15 mouse cellular contexts compared by ENCODE assay signal in genomic region chr5:90149611-90150532, GRCm38 (mm10).
DNase-seq lines count a peak whose midpoint lies in the region; ATAC-seq lines count a peak whose summit lies in the region.
"Had no signal": no experiment of that assay in that cellular context is flagged by ENCODE, and none has a peak within 500 bp of the region (broad histone marks: within the 10 kb centered on the region; RNA-seq: fewer than 3 reads in every experiment).

No protein-coding gene starts in this region.

- H3K27me3 ChIP-seq in heart, embryonic 13.5 days (replicated peaks) = no peaks in the 10 kb centered on the region
- no peaks in the 10 kb centered on the region for H3K27me3 ChIP-seq in heart, embryonic 11.5 days (ENCODE audit: control insufficient read depth, insufficient read depth, low read length)
- no peaks in the 10 kb centered on the region for H3K27me3 ChIP-seq in midbrain, embryonic 11.5 days (ENCODE audit: control insufficient read depth, insufficient read depth, low read length)
- no peaks in the 10 kb centered on the region for H3K27me3 ChIP-seq in midbrain, embryonic 15.5 days (replicated peaks)
- H3K27me3 ChIP-seq in hindbrain, embryonic 11.5 days (ENCODE audit: control insufficient read depth, insufficient read depth, low read length) = no peaks in the 10 kb centered on the region
- H3K27me3 ChIP-seq: embryonic facial prominence, embryonic 12.5 days; midbrain, embryonic 12.5 days; neural tube, embryonic 13.5 days had no signal

- H3K27ac ChIP-seq in heart, embryonic 13.5 days (replicated peaks) = peak overlapping the region; percentile 3; the same call in 1 of the 2 replicates
- no peak overlapping the region for H3K27ac ChIP-seq in heart, embryonic 11.5 days (ENCODE audit: low read depth, low read length)
- no peak overlapping the region for H3K27ac ChIP-seq in midbrain, embryonic 11.5 days (ENCODE audit: low read depth, low read length)
- H3K27ac ChIP-seq in midbrain, embryonic 15.5 days = no peak overlapping the region
- no peak overlapping the region for H3K27ac ChIP-seq in hindbrain, embryonic 11.5 days (ENCODE audit: low read depth, low read length)
- H3K27ac ChIP-seq: embryonic facial prominence, embryonic 12.5 days; hindbrain, embryonic 14.5 days; midbrain, embryonic 12.5 days; neural tube, embryonic 13.5 days had no signal

- peak overlapping the region; percentile 45 for H3K4me2 ChIP-seq in heart, embryonic 13.5 days
- H3K4me2 ChIP-seq in heart, embryonic 11.5 days = no peak overlapping the region
- no peak overlapping the region for H3K4me2 ChIP-seq in midbrain, embryonic 11.5 days
- H3K4me2 ChIP-seq in midbrain, embryonic 15.5 days = no peak overlapping the region
- no peak overlapping the region for H3K4me2 ChIP-seq in hindbrain, embryonic 11.5 days (replicated peaks; ENCODE audit: low read depth, low read length)
- H3K4me2 ChIP-seq: embryonic facial prominence, embryonic 12.5 days; hindbrain, embryonic 14.5 days; midbrain, embryonic 12.5 days; neural tube, embryonic 13.5 days had no signal

- H3K4me3 ChIP-seq in heart, embryonic 13.5 days = 0 out of 2 replicates have a peak overlapping the region, but pooled peaks have one; percentile 3
- no peak overlapping the region for H3K4me3 ChIP-seq in heart, embryonic 11.5 days (ENCODE audit: low read depth, low read length)
- no peak overlapping the region for H3K4me3 ChIP-seq in midbrain, embryonic 11.5 days (ENCODE audit: low read depth, low read length)
- H3K4me3 ChIP-seq in midbrain, embryonic 15.5 days = no peak overlapping the region
- no peak overlapping the region for H3K4me3 ChIP-seq in hindbrain, embryonic 11.5 days (ENCODE audit: low read depth, low read length)
- H3K4me3 ChIP-seq: embryonic facial prominence, embryonic 12.5 days; midbrain, embryonic 12.5 days; neural tube, embryonic 13.5 days had no signal

- no peak for ATAC-seq in heart, embryonic 13.5 days (ENCODE audit: extremely low read depth, insufficient number of reproducible peaks, low FRiP score, low TSS enrichment)
- ATAC-seq in heart, embryonic 11.5 days (replicated peaks; ENCODE audit: insufficient number of reproducible peaks, low FRiP score, low TSS enrichment) = no peak
- no peak for ATAC-seq in midbrain, embryonic 11.5 days (ENCODE audit: low FRiP score)
- no peak for ATAC-seq in midbrain, embryonic 15.5 days (replicated peaks)
- ATAC-seq in hindbrain, embryonic 11.5 days (ENCODE audit: low FRiP score) = no peak

- peak; percentile 72 for DNase-seq in midbrain, embryonic 11.5 days (ENCODE audit: low spot score, missing footprints)
- DNase-seq in adrenal gland, postnatal 25 days = peak; percentile 52
- DNase-seq in kidney, postnatal 4 days = peak; percentile 9 to 29
- no peak for DNase-seq in hindbrain, embryonic 11.5 days (ENCODE audit: low spot score)
- no peak for DNase-seq in frontal cortex, postnatal 36 days (ENCODE audit: low spot score in 2 of 2)
- DNase-seq: cerebellum, adult 11 months; layer of hippocampus, postnatal 36 days; liver had no signal

- WGBS in heart, embryonic 13.5 days = 52% methylated on average over 22 of the region's 22 CpGs
- 61% methylated on average over 22 of the region's 22 CpGs for WGBS in heart, embryonic 11.5 days (ENCODE audit: insufficient replicate concordance)
- 91% methylated on average over 22 of the region's 22 CpGs for WGBS in midbrain, embryonic 11.5 days
- WGBS in midbrain, embryonic 15.5 days = 82% methylated on average over 22 of the region's 22 CpGs
- WGBS in hindbrain, embryonic 11.5 days = 87% methylated on average over 22 of the region's 22 CpGs

- no peaks in the 10 kb centered on the region for H3K36me3 ChIP-seq in heart, embryonic 13.5 days
- no peaks in the 10 kb centered on the region for H3K36me3 ChIP-seq in heart, embryonic 11.5 days (ENCODE audit: control insufficient read depth, insufficient read depth, low read length)
- no peaks in the 10 kb centered on the region for H3K36me3 ChIP-seq in midbrain, embryonic 11.5 days (ENCODE audit: control insufficient read depth, insufficient read depth, low read length)
- H3K36me3 ChIP-seq in midbrain, embryonic 15.5 days (replicated peaks) = no peaks in the 10 kb centered on the region
- H3K36me3 ChIP-seq in hindbrain, embryonic 11.5 days (ENCODE audit: control insufficient read depth, insufficient read depth, low read length) = no peaks in the 10 kb centered on the region
- H3K36me3 ChIP-seq: embryonic facial prominence, embryonic 12.5 days; midbrain, embryonic 12.5 days; neural tube, embryonic 13.5 days had no signal

- peaks cover 12% of the 10 kb centered on the region for H3K4me1 ChIP-seq in heart, embryonic 13.5 days
- no peaks in the 10 kb centered on the region for H3K4me1 ChIP-seq in heart, embryonic 11.5 days (ENCODE audit: control insufficient read depth, insufficient read depth, low read length)
- no peaks in the 10 kb centered on the region for H3K4me1 ChIP-seq in midbrain, embryonic 11.5 days (ENCODE audit: control insufficient read depth, insufficient read depth, low read length)
- H3K4me1 ChIP-seq in midbrain, embryonic 15.5 days = no peaks in the 10 kb centered on the region
- H3K4me1 ChIP-seq in hindbrain, embryonic 11.5 days (replicated peaks; ENCODE audit: control insufficient read depth, insufficient read depth, low read length) = no peaks in the 10 kb centered on the region
- H3K4me1 ChIP-seq: embryonic facial prominence, embryonic 12.5 days; midbrain, embryonic 12.5 days; neural tube, embryonic 13.5 days had no signal

- no peaks in the 10 kb centered on the region for H3K9me3 ChIP-seq in heart, embryonic 13.5 days
- no peaks in the 10 kb centered on the region for H3K9me3 ChIP-seq in heart, embryonic 11.5 days (replicated peaks; ENCODE audit: control insufficient read depth, low read length)
- no peaks in the 10 kb centered on the region for H3K9me3 ChIP-seq in midbrain, embryonic 11.5 days (ENCODE audit: control insufficient read depth, low read length)
- H3K9me3 ChIP-seq in midbrain, embryonic 15.5 days = no peaks in the 10 kb centered on the region
- no peaks in the 10 kb centered on the region for H3K9me3 ChIP-seq in hindbrain, embryonic 11.5 days (ENCODE audit: control insufficient read depth, low read length)
- H3K9me3 ChIP-seq: embryonic facial prominence, embryonic 12.5 days; midbrain, embryonic 12.5 days; neural tube, embryonic 13.5 days had no signal

- H3K9ac ChIP-seq in heart, embryonic 13.5 days = no peak overlapping the region
- H3K9ac ChIP-seq in heart, embryonic 11.5 days (ENCODE audit: low read depth, low read length) = no peak overlapping the region
- H3K9ac ChIP-seq in midbrain, embryonic 11.5 days (ENCODE audit: low read length) = no peak overlapping the region
- no peak overlapping the region for H3K9ac ChIP-seq in midbrain, embryonic 15.5 days
- H3K9ac ChIP-seq in hindbrain, embryonic 11.5 days (ENCODE audit: low read depth, low read length) = no peak overlapping the region
- H3K9ac ChIP-seq: embryonic facial prominence, embryonic 12.5 days; hindbrain, embryonic 14.5 days; midbrain, embryonic 12.5 days; neural tube, embryonic 13.5 days had no signal

Comparison
In these comparisons a context has a peak if more than half of its experiments do, and no peak if none do; other contexts are left out.
1. DNase-seq: peak in midbrain, embryonic 11.5 days (single experiment), adrenal gland, postnatal 25 days (single experiment) and kidney, postnatal 4 days (2 of 2); none in hindbrain, embryonic 11.5 days (single experiment) and frontal cortex, postnatal 36 days (0 of 2).